9 mouse cellular contexts compared by ENCODE assay signal in the genomic region with DNA sequence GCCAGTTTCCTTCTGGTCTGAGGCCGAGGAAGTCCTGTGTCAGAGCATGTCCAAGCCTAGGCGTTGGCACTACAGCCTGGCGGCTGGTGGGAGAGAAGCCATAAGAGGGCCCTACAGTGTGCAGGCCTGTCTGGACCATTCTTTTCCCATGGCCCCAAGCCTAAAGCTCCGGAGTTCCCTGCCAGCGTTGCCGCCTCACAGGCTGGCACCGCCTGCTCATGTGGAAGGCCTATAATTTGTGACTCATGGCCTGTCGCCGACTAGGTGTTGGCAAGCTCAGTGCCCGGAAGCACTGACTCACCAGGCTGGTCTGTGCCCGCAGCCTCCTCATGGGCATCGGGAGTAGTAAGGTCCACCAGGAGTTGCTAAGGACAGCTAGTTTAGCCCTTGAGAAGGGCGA. TPM values are rescaled to one million over a fixed set of nuclear protein-coding genes. Genes with fewer than 3 reads are reported as not detected.
DNase-seq lines count a peak whose midpoint lies in the region; ATAC-seq and TF ChIP-seq lines count a peak whose summit lies in the region.
"Had no signal": no experiment of that assay in that cellular context is flagged by ENCODE, and none has a peak within 500 bp of the region (broad histone marks: within the 10 kb centered on the region; RNA-seq: fewer than 3 reads in every experiment).

No protein-coding gene starts in this region.

- H3K36me3 ChIP-seq in midbrain, embryonic 16.5 days (ENCODE audit: control insufficient read depth, insufficient read depth, low read length) = no peaks in the 10 kb centered on the region
- H3K36me3 ChIP-seq in midbrain, embryonic 14.5 days (ENCODE audit: control insufficient read depth, insufficient read depth, low read length) = no peaks in the 10 kb centered on the region
- H3K36me3 ChIP-seq in liver, embryonic 12.5 days = no peaks in the 10 kb centered on the region
- no peaks in the 10 kb centered on the region for H3K36me3 ChIP-seq in liver, postnatal 0 days (replicated peaks; ENCODE audit: insufficient read depth, low read length)

- H3K4me2 ChIP-seq in midbrain, embryonic 16.5 days (ENCODE audit: low read length) = no peak overlapping the region
- H3K4me2 ChIP-seq in midbrain, embryonic 14.5 days (ENCODE audit: low read length) = no peak overlapping the region
- H3K4me2 ChIP-seq in liver, embryonic 12.5 days = no peak overlapping the region
- no peak overlapping the region for H3K4me2 ChIP-seq in liver, postnatal 0 days (ENCODE audit: low read depth, low read length)
- H3K4me2 ChIP-seq: lung, embryonic 14.5 days had no signal

- peaks cover 6% of the 10 kb centered on the region; the same call in 1 of the 2 replicates for H3K4me1 ChIP-seq in midbrain, embryonic 16.5 days (ENCODE audit: control insufficient read depth, insufficient read depth, low read length)
- H3K4me1 ChIP-seq in midbrain, embryonic 14.5 days (ENCODE audit: control insufficient read depth, insufficient read depth, low read length) = no peaks in the 10 kb centered on the region
- H3K4me1 ChIP-seq in liver, embryonic 12.5 days = no peaks in the 10 kb centered on the region
- H3K4me1 ChIP-seq in liver, postnatal 0 days (ENCODE audit: insufficient read depth) = no peaks in the 10 kb centered on the region

- H3K27me3 ChIP-seq in midbrain, embryonic 16.5 days (ENCODE audit: control insufficient read depth, insufficient read depth, low read depth, low read length) = no peaks in the 10 kb centered on the region
- no peaks in the 10 kb centered on the region for H3K27me3 ChIP-seq in midbrain, embryonic 14.5 days (ENCODE audit: control insufficient read depth, insufficient read depth, low read length)
- peaks cover 6% of the 10 kb centered on the region; the same call in 1 of the 2 replicates for H3K27me3 ChIP-seq in liver, embryonic 12.5 days (replicated peaks)
- H3K27me3 ChIP-seq in liver, postnatal 0 days (ENCODE audit: insufficient read depth, low read length) = no peaks in the 10 kb centered on the region

- H3K27ac ChIP-seq in midbrain, embryonic 16.5 days (ENCODE audit: low read length) = no peak overlapping the region
- H3K27ac ChIP-seq in midbrain, embryonic 14.5 days (replicated peaks; ENCODE audit: low read depth, low read length) = no peak overlapping the region
- H3K27ac ChIP-seq in layer of hippocampus, adult 2 months = 0 out of 2 replicates have a peak overlapping the region, but pooled peaks have one; percentile 8
- H3K27ac ChIP-seq in liver, embryonic 12.5 days = no peak overlapping the region
- no peak overlapping the region for H3K27ac ChIP-seq in liver, postnatal 0 days (ENCODE audit: low read depth)

- H3K4me3 ChIP-seq in midbrain, embryonic 16.5 days (ENCODE audit: low read depth, low read length) = no peak overlapping the region
- H3K4me3 ChIP-seq in midbrain, embryonic 14.5 days (replicated peaks; ENCODE audit: low read depth, low read length) = no peak overlapping the region
- H3K4me3 ChIP-seq in layer of hippocampus, adult 2 months = no peak overlapping the region
- no peak overlapping the region for H3K4me3 ChIP-seq in liver, embryonic 12.5 days
- no peak overlapping the region for H3K4me3 ChIP-seq in liver, postnatal 0 days (ENCODE audit: low read depth, low read length)

- H3K9me3 ChIP-seq in midbrain, embryonic 16.5 days (replicated peaks; ENCODE audit: control insufficient read depth, low read length, poor library complexity, severe bottlenecking) = no peaks in the 10 kb centered on the region
- no peaks in the 10 kb centered on the region for H3K9me3 ChIP-seq in midbrain, embryonic 14.5 days (ENCODE audit: control insufficient read depth, low read length)
- H3K9me3 ChIP-seq in liver, embryonic 12.5 days (replicated peaks) = no peaks in the 10 kb centered on the region
- H3K9me3 ChIP-seq in liver, postnatal 0 days (ENCODE audit: low read length) = no peaks in the 10 kb centered on the region

- H3K9ac ChIP-seq in midbrain, embryonic 16.5 days (ENCODE audit: low read depth, low read length) = no peak overlapping the region
- no peak overlapping the region for H3K9ac ChIP-seq in midbrain, embryonic 14.5 days (replicated peaks; ENCODE audit: low read length)
- H3K9ac ChIP-seq in liver, embryonic 12.5 days = no peak overlapping the region
- H3K9ac ChIP-seq in liver, postnatal 0 days (replicated peaks) = no peak overlapping the region
- H3K9ac ChIP-seq: lung, embryonic 14.5 days had no signal

- no peak for TF ChIP-seq EP300 in liver, postnatal 0 days (IDR thresholded peaks at IDR 0.05; ENCODE audit: low read depth)

- 90% methylated on average over 13 of the region's 13 CpGs for WGBS in midbrain, embryonic 16.5 days
- WGBS in midbrain, embryonic 14.5 days = 94% methylated on average over 13 of the region's 13 CpGs
- WGBS in liver, embryonic 12.5 days (ENCODE audit: insufficient replicate concordance) = 81% methylated on average over 13 of the region's 13 CpGs
- WGBS in liver, postnatal 0 days (ENCODE audit: insufficient replicate concordance) = 85% methylated on average over 13 of the region's 13 CpGs

- no peak for DNase-seq in midbrain, embryonic 14.5 days
- DNase-seq in adrenal gland, postnatal 25 days = peak; percentile 86
- peak; percentile 83 for DNase-seq in gastrocnemius, adult 18-20 months (ENCODE audit: low spot score)
- DNase-seq in layer of hippocampus, adult 2 months (ENCODE audit: low spot score in 2 of 2) = peak; percentile 50 to 52
- DNase-seq in right cerebral cortex, postnatal 36 days (ENCODE audit: low spot score in 2 of 2) = peak; percentile 25 to 35
- DNase-seq in liver, postnatal 0 days = no peak
- DNase-seq: lung, embryonic 14.5 days had no signal

- no peak for TF ChIP-seq CTCF in layer of hippocampus, adult 2 months (conservative IDR thresholded peaks at IDR 0.05)
- TF ChIP-seq CTCF in liver, postnatal 0 days (IDR thresholded peaks at IDR 0.05; ENCODE audit: low read depth) = no peak

- peak; percentile 64; the same call in 1 of the 2 replicates for ATAC-seq in midbrain, embryonic 16.5 days
- ATAC-seq in midbrain, embryonic 14.5 days (ENCODE audit: low FRiP score, low TSS enrichment) = no peak
- no peak for ATAC-seq in liver, embryonic 12.5 days
- ATAC-seq in liver, postnatal 0 days = no peak

RNA-seq across cellular contexts. Expression of a gene that starts 27.0 kb away (rescaled TPM):
- 362 and 402 TPM in 2 replicates for polyA plus RNA-seq in midbrain, embryonic 16.5 days (2015; fragmentation: Nextera tagmentation; extraction: Ambion mirVana)
- 275 and 348 TPM in 2 replicates for polyA plus RNA-seq in midbrain, embryonic 14.5 days (2014; fragmentation: Nextera tagmentation; extraction: Ambion mirVana)
- 410 and 432 TPM in 2 replicates for total RNA-seq in adrenal gland, postnatal 25 days (2021)
- 1,000 to 10,000 TPM; 1,411 to 1,472 TPM for total RNA-seq in gastrocnemius, adult 18-20 months (2021)
- total RNA-seq in layer of hippocampus, adult 2 months (2021) = 100 to 1,000 TPM; 513 to 524 TPM
- polyA plus RNA-seq in liver, embryonic 12.5 days (2016; fragmentation: Nextera tagmentation; extraction: Ambion mirVana) = 156 and 159 TPM in 2 replicates
- 101 and 104 TPM in 2 replicates for polyA plus RNA-seq in liver, postnatal 0 days (2015; fragmentation: Nextera tagmentation; extraction: Ambion mirVana)

RNA-seq across cellular contexts. Expression of a gene that starts 50.8 kb away (rescaled TPM):
- 2.3 and 3.2 TPM in 2 replicates for polyA plus RNA-seq in midbrain, embryonic 16.5 days (2015; fragmentation: Nextera tagmentation; extraction: Ambion mirVana)
- polyA plus RNA-seq in midbrain, embryonic 14.5 days (2014; fragmentation: Nextera tagmentation; extraction: Ambion mirVana) = 2.8 and 5.8 TPM in 2 replicates
- total RNA-seq in adrenal gland, postnatal 25 days (2021) = 38.8 and 41.3 TPM in 2 replicates
- total RNA-seq in gastrocnemius, adult 18-20 months (2021) = under 1 TPM; 0.23 to 0.50 TPM
- total RNA-seq in layer of hippocampus, adult 2 months (2021) = 1 to 10 TPM; 2.9 TPM
- 3.8 and 4.4 TPM in 2 replicates for polyA plus RNA-seq in liver, embryonic 12.5 days (2016; fragmentation: Nextera tagmentation; extraction: Ambion mirVana)
- polyA plus RNA-seq in liver, postnatal 0 days (2015; fragmentation: Nextera tagmentation; extraction: Ambion mirVana) = 1.4 and 1.5 TPM in 2 replicates

Comparison
In these comparisons a context has a peak if more than half of its experiments do, and no peak if none do; other contexts are left out.
1. DNase-seq: peak in adrenal gland, postnatal 25 days (single experiment), gastrocnemius, adult 18-20 months (single experiment), layer of hippocampus, adult 2 months (2 of 2) and right cerebral cortex, postnatal 36 days (2 of 2); none in midbrain, embryonic 14.5 days (single experiment) and liver, postnatal 0 days (single experiment).